Mouse (Mus musculus): ENCODE measurements around the gene Dlg5.

Gene Dlg5

GRCm38 (mm10) chr14:24185514-24185913, 60.2 kb downstream of the Dlg5 start:
- no peak for DNase-seq

DNA sequence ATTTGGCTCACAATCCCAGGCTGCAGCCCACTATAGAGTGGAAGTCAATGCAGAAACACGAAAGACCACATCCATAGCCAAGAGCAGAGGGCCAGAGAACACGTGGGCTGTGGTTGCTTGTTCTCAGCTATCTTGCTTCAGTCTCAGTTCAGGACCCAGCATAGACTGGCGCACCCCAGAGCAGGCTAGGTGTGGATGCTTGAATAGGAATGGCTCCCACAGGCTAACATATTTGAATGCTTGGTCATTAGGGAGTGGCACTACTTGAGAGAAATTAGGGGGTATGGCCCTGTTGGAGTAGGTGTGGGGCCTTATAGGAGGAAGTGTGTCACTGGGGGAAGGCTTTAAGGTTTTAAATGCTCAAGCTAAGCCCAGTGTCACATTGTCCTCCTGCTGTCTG, 62.8 kb downstream of the Dlg5 start:
- no peak for DNase-seq

DNA sequence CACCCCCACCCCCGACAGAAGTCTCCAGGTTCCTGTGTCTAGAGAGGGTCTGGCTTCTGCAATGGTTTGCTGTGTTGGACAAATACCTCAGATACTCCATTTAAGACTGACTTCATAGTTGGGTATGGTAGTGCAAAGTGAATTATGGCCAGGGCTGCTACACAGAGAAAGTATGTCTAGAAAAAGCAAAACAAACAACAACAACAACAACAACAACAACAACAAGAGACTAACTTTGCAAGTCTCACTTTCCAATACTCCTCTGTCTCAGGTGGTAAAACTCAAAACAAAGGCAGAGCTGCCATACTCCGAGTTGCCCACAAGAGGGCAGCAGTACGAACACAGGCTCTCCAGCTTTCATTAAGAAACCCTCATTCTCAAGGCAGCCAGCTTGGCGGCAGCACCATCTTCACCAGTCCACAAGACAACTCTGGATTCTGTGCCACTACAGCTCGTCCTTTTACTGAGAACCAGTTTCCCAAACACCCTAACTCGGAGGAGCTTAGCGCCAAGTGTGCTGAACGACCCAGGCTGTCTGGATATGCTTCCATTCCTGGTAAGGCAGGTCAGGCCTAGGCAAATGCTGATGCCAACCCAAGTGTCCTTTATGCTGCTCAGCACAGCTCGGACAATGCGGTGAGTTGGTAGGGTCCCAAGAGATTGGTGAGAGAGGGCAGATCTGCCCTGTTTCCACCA, 63.8 kb downstream of the Dlg5 start:
- peak; percentile 75 for DNase-seq

DNA sequence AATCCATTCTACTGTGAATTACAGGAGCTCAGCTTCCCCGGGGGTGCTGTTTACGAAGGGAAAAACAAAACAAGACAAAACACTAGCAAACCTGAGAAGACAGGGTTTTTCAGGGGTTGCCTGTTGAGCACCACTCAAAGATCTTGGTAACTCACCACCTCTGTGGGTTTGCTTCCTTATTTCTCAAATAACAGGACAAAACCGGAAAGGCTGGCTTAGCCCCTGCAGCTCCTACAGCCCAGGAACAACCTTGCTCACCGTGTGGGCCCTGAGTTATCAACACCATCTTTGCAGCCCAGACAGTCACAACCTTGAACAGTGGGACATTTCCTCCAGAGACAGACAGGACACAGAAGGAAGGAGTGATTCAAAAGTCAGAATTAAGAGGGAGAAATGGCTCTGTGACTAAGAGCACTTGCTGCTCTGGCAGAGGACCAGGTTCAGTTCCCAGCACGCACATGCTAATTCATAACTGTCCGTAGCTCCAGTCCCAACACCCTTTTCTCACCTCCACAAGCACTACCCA, 66.2 kb downstream of the Dlg5 start:
- DNase-seq = no peak

DNA sequence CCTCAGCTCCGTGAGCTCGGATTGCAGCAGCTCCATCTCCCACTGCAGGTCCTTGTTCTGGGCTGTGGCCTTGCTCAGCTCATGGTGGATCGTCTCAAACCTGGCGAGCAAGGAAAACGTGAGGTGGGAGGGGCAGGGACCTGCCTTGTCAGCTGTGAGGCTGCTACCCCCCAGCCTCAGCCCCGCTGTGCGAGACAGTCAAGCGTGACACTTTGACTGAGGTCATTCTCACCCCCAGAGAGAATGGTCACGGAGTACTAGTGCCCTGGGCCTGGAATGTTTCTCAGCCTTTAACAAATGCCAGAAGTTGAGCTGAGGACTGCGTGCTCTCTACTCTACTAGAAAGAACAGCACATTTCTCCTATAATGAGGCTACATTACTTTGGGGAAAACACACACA, 69.1 kb downstream of the Dlg5 start:
- no peak for DNase-seq

GRCm38 (mm10) chr14:24173326-24173725, 72.4 kb downstream of the Dlg5 start:
- peak; percentile 27 for DNase-seq

GRCm38 (mm10) chr14:24171639-24172311, 73.9 kb downstream of the Dlg5 start:
- DNase-seq = no peak

GRCm38 (mm10) chr14:24166046-24166445, 79.7 kb downstream of the Dlg5 start:
- DNase-seq = peak; percentile 49

GRCm38 (mm10) chr14:24164721-24165367, 80.9 kb downstream of the Dlg5 start:
- DNase-seq = no peak

DNA sequence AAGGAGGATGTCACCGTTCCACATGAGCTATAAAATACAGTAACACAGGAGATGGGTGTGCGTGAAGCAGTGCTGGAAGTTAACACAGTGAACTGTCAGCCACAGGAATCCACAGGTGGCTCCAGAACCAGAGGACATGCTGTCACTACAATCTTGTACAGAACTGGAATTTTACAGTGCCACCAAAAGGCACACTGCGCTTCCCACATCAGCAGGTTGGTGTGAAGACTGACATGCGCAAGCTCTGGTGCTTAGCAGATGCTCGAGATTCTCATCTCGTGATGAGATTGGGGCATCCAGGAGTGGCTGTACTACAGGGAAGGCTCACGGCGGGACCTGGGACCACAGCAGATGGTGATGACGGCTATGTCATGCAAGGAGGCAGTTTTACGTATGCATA, 82.9 kb downstream of the Dlg5 start:
- DNase-seq = peak; percentile 53

- DNase-seq = no peak
Measured at GRCm38 (mm10) chr14:24148892-24149291, 96.8 kb downstream of the Dlg5 start.

- no peak for DNase-seq
Measured at GRCm38 (mm10) chr14:24144821-24145220, 100.9 kb downstream of the Dlg5 start.

DNA sequence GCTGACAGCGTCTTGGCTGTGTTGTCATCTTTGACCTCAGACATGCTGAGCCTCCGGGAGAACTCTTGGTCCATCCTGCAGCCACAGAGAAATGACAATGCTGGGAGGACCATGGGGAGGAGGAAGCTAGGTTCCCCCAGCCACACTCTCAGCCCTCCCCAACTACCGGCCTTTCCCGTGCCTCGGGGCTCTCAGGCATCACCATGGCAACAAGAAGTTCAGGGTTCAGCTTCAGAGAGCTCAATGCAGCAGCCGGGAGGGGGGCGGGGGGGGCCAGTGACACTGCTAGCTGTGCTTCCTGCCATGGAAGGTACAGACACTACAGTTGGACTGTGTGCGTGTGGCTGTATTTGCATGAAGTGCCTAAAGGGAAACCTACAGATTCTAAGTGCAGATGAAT, 101.3 kb downstream of the Dlg5 start:
- DNase-seq = no peak

DNA sequence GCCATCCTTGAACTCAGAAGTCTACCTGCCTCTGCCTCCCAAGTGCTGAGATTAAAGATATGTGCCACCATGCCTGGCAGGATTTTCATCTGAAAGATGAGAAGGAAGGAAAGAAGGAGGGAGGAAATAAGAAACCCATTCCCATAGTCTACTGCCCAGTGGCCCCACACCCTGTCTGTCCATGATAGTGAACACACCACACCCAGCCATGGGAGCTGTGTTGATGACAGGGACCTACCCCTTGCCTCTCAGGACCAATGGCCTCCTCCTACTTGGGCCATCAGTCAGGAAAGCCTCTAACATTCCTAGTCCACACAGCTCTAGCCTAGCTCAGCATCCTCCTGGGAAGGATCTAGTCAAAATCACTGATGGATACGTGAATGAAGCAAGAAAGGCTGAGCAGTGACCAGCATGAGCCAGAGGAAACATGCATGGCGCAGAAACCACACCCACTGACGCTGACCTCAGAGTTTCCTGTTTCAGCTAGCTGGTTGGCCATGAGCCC, 102.7 kb downstream of the Dlg5 start:
- DNase-seq = no peak

GRCm38 (mm10) chr14:24141727-24142126, 104.0 kb downstream of the Dlg5 start:
- DNase-seq = no peak

GRCm38 (mm10) chr14:24140297-24140812, 105.4 kb downstream of the Dlg5 start:
- DNase-seq = no peak

- DNase-seq = no peak
Measured at GRCm38 (mm10) chr14:24136908-24137307, 108.8 kb downstream of the Dlg5 start.

DNA sequence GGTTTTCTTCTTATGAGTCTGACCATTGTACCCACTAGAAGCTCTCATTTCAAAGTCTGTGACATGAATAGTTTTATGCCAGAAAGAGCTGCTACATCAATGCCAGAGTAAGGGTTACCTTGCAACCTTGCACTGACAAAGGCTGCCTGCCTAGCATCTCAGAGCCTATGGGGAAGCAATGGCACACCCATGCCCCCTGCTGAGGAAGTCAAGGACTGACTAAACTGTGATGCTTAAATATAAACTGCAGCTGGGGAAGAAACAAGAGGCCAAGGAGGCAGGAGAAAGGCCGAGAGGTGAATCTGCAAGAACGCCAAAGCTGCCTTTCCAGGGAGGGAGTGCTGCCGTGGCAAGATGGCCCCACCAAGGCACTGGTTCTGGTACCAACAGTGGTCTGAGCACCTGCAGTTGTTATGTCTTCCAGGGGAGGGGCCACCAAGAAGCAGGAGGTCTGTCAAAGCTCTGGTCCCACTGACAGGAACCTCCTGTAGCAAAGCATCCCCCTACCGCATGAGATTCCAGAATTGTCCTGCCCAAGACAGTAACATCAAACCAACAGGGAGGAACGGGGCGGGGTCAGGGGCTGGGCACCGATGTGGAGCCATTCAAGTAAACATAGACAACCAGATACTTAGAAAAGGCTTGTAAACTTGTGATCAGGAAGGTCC, 111.0 kb downstream of the Dlg5 start:
- no peak for DNase-seq

DNA sequence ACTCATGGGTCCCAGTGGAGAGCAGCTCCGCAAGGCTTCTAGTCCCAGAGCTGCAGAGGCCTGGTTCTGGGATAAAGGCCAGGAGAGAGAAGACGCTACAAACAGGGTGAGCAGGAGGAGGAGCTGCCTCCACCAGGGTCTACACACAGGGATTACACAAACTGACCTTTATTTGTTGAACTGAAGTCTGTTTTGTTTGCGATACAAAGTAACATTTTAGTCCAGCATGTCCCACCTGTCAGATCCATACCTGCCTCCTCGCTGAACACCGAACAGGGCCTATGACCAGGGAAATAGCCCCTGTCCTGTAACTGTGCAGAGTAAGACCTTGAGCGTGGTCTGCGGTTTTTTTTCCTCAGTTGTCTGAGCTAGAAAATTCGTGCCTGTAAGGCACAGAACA, 111.9 kb downstream of the Dlg5 start:
- no peak for DNase-seq

GRCm38 (mm10) chr14:24132092-24132491, 113.6 kb downstream of the Dlg5 start:
- no peak for DNase-seq

DNA sequence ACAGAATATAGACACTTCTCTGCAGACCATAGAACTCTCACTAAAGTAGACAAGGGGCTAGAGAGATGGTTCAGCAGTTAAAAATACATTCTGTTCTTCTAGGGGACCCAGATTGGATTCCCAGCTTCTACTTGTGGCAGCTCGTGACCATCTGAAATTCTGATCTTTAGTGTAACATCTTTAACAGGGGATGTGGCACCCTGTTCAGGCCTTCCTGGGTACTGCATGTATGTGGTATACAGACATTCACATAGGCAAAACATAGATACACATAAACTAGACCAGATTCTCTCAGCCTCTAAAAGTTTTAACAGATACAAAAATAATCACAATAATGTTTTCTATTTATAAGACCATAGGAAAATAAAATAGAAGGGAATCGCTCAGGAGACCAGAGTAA, 120.7 kb downstream of the Dlg5 start:
- DNase-seq = no peak

- DNase-seq = peak; percentile 48
Measured at GRCm38 (mm10) chr14:24124171-24124570, 121.5 kb downstream of the Dlg5 start.

GRCm38 (mm10) chr14:24106734-24107133, 139.0 kb downstream of the Dlg5 start:
- no peak for DNase-seq

Data from layer of hippocampus, adult 9-11 months (tissue).